25 mouse cellular contexts compared by ENCODE assay signal in genomic region chr13:60812768-60813167, GRCm38 (mm10). TPM values are rescaled to one million over a fixed set of nuclear protein-coding genes. Genes with fewer than 3 reads are reported as not detected.
"Had no signal": no experiment of that assay in that cellular context is flagged by ENCODE, and none has a peak within 500 bp of the region (broad histone marks: within the 10 kb centered on the region; RNA-seq: fewer than 3 reads in every experiment).

No protein-coding gene starts in this region.

- H3K36me3 ChIP-seq: neural tube, embryonic 13.5 days; neural tube, embryonic 15.5 days; stomach, embryonic 15.5 days had no signal

- DNase-seq: retina, postnatal 1 day; right cerebral cortex, adult 18-20 months; right cerebral cortex, postnatal 14 days; right cerebral cortex, postnatal 25 days; right cerebral cortex, postnatal 4 days; spleen, adult 18-20 months; thymus, adult 18-20 months; thymus, adult 2 months; thymus, postnatal 14 days; thymus, postnatal 25 days; thymus, postnatal 36 days; thymus, postnatal 4 days had no signal

- H3K4me1 ChIP-seq: neural tube, embryonic 13.5 days; neural tube, embryonic 15.5 days; stomach, embryonic 15.5 days had no signal

- H3K27me3 ChIP-seq: neural tube, embryonic 13.5 days; neural tube, embryonic 15.5 days; stomach, embryonic 15.5 days had no signal

- H3K9ac ChIP-seq: neural tube, embryonic 13.5 days; neural tube, embryonic 15.5 days; stomach, embryonic 15.5 days had no signal

- H3K27ac ChIP-seq: neural tube, embryonic 13.5 days; neural tube, embryonic 15.5 days; stomach, embryonic 15.5 days; stomach, postnatal 0 days had no signal

- H3K4me2 ChIP-seq: neural tube, embryonic 13.5 days; neural tube, embryonic 15.5 days; stomach, embryonic 15.5 days had no signal

- H3K4me3 ChIP-seq: neural tube, embryonic 13.5 days; neural tube, embryonic 15.5 days; stomach, embryonic 15.5 days had no signal

- H3K9me3 ChIP-seq: neural tube, embryonic 13.5 days; neural tube, embryonic 15.5 days; stomach, embryonic 15.5 days had no signal

RNA-seq across cellular contexts. Expression of gene Ctsll3, which starts 10.1 kb away (rescaled TPM):
- total RNA-seq: neutrophil, adult 5-6 weeks had no signal
- polyA plus RNA-seq: neural tube, embryonic 13.5 days; neural tube, embryonic 14.5 days; neural tube, embryonic 15.5 days; small intestine, adult 2 months; spleen, adult 2 months; stomach, embryonic 14.5 days; stomach, embryonic 15.5 days; stomach, embryonic 16.5 days; testis, adult 2 months; thymus, adult 2 months; thymus, postnatal 0 days; urinary bladder, adult 2 months had no signal

RNA-seq across cellular contexts. Expression of gene BC051665, which starts 26.6 kb away (rescaled TPM):
- total RNA-seq: neutrophil, adult 5-6 weeks had no signal
- polyA plus RNA-seq: neural tube, embryonic 13.5 days; neural tube, embryonic 14.5 days; neural tube, embryonic 15.5 days; small intestine, adult 2 months; spleen, adult 2 months; stomach, embryonic 14.5 days; stomach, embryonic 15.5 days; stomach, embryonic 16.5 days; stomach, postnatal 0 days; testis, adult 2 months; thymus, adult 2 months; thymus, postnatal 0 days; urinary bladder, adult 2 months had no signal

RNA-seq across cellular contexts. Expression of gene 4930486L24Rik, which starts 51.5 kb away (rescaled TPM):
- total RNA-seq: neutrophil, adult 5-6 weeks had no signal
- polyA plus RNA-seq: neural tube, embryonic 13.5 days; neural tube, embryonic 14.5 days; neural tube, embryonic 15.5 days; small intestine, adult 2 months; stomach, embryonic 14.5 days; stomach, embryonic 15.5 days; stomach, embryonic 16.5 days; stomach, postnatal 0 days had no signal
